In the genomic region with DNA sequence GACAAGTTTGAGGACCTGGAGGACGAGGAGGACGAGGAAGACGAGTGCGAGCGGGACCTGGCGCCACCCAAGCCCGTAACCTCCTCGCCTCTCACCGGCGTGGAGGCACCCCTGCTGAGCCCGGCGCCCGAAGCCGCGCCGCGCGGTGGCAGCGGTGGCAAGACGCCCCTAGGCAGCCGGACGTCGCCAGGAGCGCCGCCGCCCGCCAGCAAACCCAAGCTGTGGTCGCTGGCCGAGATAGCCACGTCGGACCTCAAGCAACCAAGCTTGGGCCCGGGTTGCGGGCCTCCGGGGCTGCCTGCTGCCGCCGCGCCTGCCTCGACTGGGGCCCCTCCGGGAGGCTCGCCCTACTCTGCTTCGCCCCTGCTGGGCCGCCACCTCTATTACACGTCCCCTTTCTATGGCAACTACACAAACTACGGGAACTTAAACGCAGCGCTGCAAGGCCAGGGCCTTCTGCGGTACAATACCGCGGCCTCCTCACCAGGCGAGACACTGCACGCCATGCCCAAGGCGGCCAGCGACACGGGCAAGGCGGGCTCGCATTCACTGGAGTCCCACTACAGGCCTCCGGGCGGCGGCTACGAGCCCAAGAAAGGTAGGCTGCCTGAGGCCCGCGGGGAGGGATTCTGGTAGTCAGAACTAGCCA, we compare ENCODE assay signal across 8 mouse cellular contexts. TPM values are rescaled to one million over a fixed set of nuclear protein-coding genes. Genes with fewer than 3 reads are reported as not detected.
DNase-seq lines count a peak whose midpoint lies in the region; ATAC-seq lines count a peak whose summit lies in the region.

No protein-coding gene starts in this region.

- peak; percentile 55 to 66 for DNase-seq in cerebellum, postnatal 14 days
- DNase-seq in cerebellum, adult 9-10 months: no peak
- peak; percentile 43 for DNase-seq in R1 (ENCODE audit: low read depth, low spot score)
- DNase-seq in urinary bladder, postnatal 36 days (ENCODE audit: low spot score in 2 of 2): no peak
- no peak for DNase-seq in B cell, adult 2 months
- DNase-seq in gastrocnemius, postnatal 36 days: no peak

- H3K9me3 ChIP-seq in heart, embryonic 15.5 days (replicated peaks): no peaks in the 10 kb centered on the region

- WGBS in heart, embryonic 15.5 days: 2% methylated on average over 62 of the region's 62 CpGs

- H3K4me3 ChIP-seq in heart, embryonic 15.5 days: peak overlapping the region; percentile 65

- H3K36me3 ChIP-seq in heart, embryonic 15.5 days: no peaks in the 10 kb centered on the region

- peaks cover 34% of the 10 kb centered on the region for H3K4me1 ChIP-seq in heart, embryonic 15.5 days (replicated peaks)

- peaks cover 95% of the 10 kb centered on the region for H3K27me3 ChIP-seq in heart, embryonic 15.5 days

- H3K4me2 ChIP-seq in heart, embryonic 15.5 days: peak overlapping the region; percentile 94

- ATAC-seq in heart, embryonic 15.5 days (replicated peaks; ENCODE audit: insufficient number of reproducible peaks, insufficient read depth, low FRiP score, low read depth): no peak
- ATAC-seq in megakaryocyte progenitor cell, adult 5-6 weeks (replicated peaks; ENCODE audit: poor library complexity): peak; percentile 17; the same call in 1 of the 2 replicates

- intact Hi-C loops in gastrocnemius, postnatal 36 days (cut with DNase I): no loop called here

- no peak overlapping the region for H3K27ac ChIP-seq in heart, embryonic 15.5 days

- peak overlapping the region; percentile 71 for H3K9ac ChIP-seq in heart, embryonic 15.5 days

RNA-seq across cellular contexts. Expression of a gene that starts 2.9 kb away (rescaled TPM):
- polyA plus RNA-seq in heart, embryonic 15.5 days (2015; fragmentation: Nextera tagmentation; extraction: Ambion mirVana): 8.9 and 11.6 TPM in 2 replicates
- total RNA-seq in megakaryocyte progenitor cell, adult 5-6 weeks (2015): not detected in 2 replicates
- total RNA-seq in megakaryocyte progenitor cell, adult 5-6 weeks (2017): not detected in 2 replicates
- total RNA-seq in gastrocnemius, postnatal 36 days (2021): not detected

Comparison
In these comparisons a context has a peak if more than half of its experiments do, and no peak if none do; other contexts are left out.
1. DNase-seq: peak in cerebellum, postnatal 14 days (2 of 2) and R1 (single experiment); none in cerebellum, adult 9-10 months (single experiment), urinary bladder, postnatal 36 days (0 of 2), B cell, adult 2 months (0 of 2) and gastrocnemius, postnatal 36 days (0 of 2).